Mouse (Mus musculus): ENCODE results near the gene Lsm11. TPM values are rescaled to one million over a fixed set of nuclear protein-coding genes. Genes with fewer than 3 reads are reported as not detected.

Lsm11 gene
- polyA plus RNA-seq, 1 experiment: 8.5 TPM

Other genes starting within 250 kb of the Lsm11 start
- gene Clint1, start 92.9 kb downstream of the Lsm11 start, polyA plus RNA-seq (2011; ENCODE audit: insufficient read depth, insufficient read length, low read depth, missing spikeins): 76.2 and 77.6 TPM in 2 replicates
- 33.7 and 36.3 TPM in 2 replicates for gene Thg1l, start 10.6 kb upstream of the Lsm11 start, polyA plus RNA-seq (2011; ENCODE audit: insufficient read depth, insufficient read length, low read depth, missing spikeins)
- gene Sox30, start 35.4 kb upstream of the Lsm11 start, polyA plus RNA-seq (2011; ENCODE audit: insufficient read depth, insufficient read length, low read depth, missing spikeins): 0.67 and 0.87 TPM in 2 replicates
- gene Gm12166, start 107.4 kb upstream of the Lsm11 start, polyA plus RNA-seq (2011; ENCODE audit: insufficient read depth, insufficient read length, low read depth, missing spikeins): 5.5 TPM in 1 of 2 replicates, not detected in the other
- 51.2 and 51.6 TPM in 2 replicates for gene Adam19, start 111.1 kb upstream of the Lsm11 start, polyA plus RNA-seq (2011; ENCODE audit: insufficient read depth, insufficient read length, low read depth, missing spikeins)
- 3.6 and 4.1 TPM in 2 replicates for gene Nipal4, start 221.6 kb upstream of the Lsm11 start, polyA plus RNA-seq (2011; ENCODE audit: insufficient read depth, insufficient read length, low read depth, missing spikeins)